Mouse (Mus musculus): ENCODE measurements around the gene Gramd2. TPM values are rescaled to one million over a fixed set of nuclear protein-coding genes. Genes with fewer than 3 reads are reported as not detected.

Gramd2 gene
- polyA plus RNA-seq, 1 experiment from 2014 or later = 3.5 TPM

DNA sequence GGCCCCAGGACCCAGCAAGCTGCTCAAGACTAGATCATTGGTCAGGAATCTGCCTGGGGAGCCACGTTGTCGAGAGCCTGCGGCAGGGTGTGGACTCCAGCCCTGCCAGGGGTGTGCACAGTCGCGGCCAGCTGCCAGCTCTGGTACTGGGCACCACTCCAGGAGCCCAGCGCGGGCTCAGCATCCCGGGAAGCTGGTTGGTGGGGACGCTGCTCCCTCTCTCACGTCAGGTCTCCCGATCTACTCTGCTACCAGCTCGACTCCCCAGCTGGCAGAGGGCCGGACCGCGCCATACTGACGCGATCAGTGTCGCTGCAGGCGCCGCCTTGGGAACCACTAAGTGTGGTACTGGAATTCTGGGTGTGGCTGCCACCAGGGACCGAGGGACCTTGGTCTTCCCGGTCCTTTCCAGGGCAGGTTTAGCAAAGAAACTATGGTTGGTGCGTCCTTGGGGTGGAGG is 11.7 kb downstream of the Gramd2 start:
- TF ChIP-seq CTCF (IDR thresholded peaks at IDR 0.05) = no peak
- H3K27me3 ChIP-seq = no peaks in the 10 kb centered on the region
- peak; percentile 60 for DNase-seq (ENCODE audit: low read depth, low spot score)
- ChIA-PET POLR2A (interaction anchor here (0.5 to 1.1 kb wide), 3 partner anchors 34 to 278 kb away, joined by 3 read pairs; no protein-coding TSS in a partner anchor), CTCF (no interaction called here)
- peak; percentile 68 for ATAC-seq
- in situ Hi-C loops (cut with MboI; ENCODE audit: low pct_unique_long_range_greater_than_20kb) = no loop called here

GRCm38 (mm10) chr9:59692145-59692544 is 12.2 kb downstream of the Gramd2 start:
- H3K27me3 ChIP-seq = no peaks in the 10 kb centered on the region
- POLR2A ChIA-PET = interaction anchor here (0.6 to 1.1 kb wide), 2 partner anchors 34 to 277 kb away, joined by 3 read pairs; no protein-coding TSS in a partner anchor
- ATAC-seq (no peak), DNase-seq (ENCODE audit: low read depth, low spot score) (no peak)
- in situ Hi-C loops (cut with MboI; ENCODE audit: low pct_unique_long_range_greater_than_20kb) = no loop called here
- CTCF ChIA-PET = no interaction called here
- TF ChIP-seq CTCF (IDR thresholded peaks at IDR 0.05) = no peak

- in situ Hi-C loops (cut with MboI; ENCODE audit: low pct_unique_long_range_greater_than_20kb) = no loop called here
- no peak for ATAC-seq
- no peaks in the 10 kb centered on the region for H3K27me3 ChIP-seq
- CTCF ChIA-PET = interaction anchor here (0.7 to 0.9 kb wide), 3 partner anchors 17 to 22 kb away, joined by 3 to 4 read pairs (median 3); no protein-coding TSS in a partner anchor
- TF ChIP-seq CTCF (IDR thresholded peaks at IDR 0.05) = no peak
- POLR2A ChIA-PET = interaction anchor here (1.2 kb wide), 1 partner anchor 39 kb away, joined by 3 read pairs; the partner anchor contains the start of gene Pkm
- no peak for DNase-seq (ENCODE audit: low read depth, low spot score)
Observed at GRCm38 (mm10) chr9:59694571-59695450, 14.9 kb downstream of the Gramd2 start.

DNA sequence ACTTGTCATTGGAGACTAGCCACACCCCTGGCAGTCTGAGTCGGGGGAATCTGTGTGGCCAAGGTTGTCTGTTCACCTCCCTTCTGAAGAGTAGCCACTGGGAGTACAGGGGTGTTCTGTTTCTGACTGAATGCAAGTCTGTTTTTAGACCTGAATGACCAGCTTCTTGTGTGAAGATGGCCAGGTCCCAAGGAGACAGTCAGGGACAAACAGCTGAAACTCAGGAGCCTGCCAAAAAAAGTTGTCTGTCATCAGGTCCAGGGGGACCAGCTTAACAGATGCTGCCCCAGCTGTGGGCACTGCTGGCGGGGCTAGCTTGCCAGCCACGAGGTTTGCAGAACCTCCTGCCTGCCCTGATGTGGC is 15.5 kb downstream of the Gramd2 start:
- no peaks in the 10 kb centered on the region for H3K27me3 ChIP-seq
- TF ChIP-seq CTCF (IDR thresholded peaks at IDR 0.05) = no peak
- no peak for ATAC-seq
- in situ Hi-C loops (cut with MboI; ENCODE audit: low pct_unique_long_range_greater_than_20kb) = no loop called here
- ChIA-PET CTCF (interaction anchor here (0.7 to 1.6 kb wide), 4 partner anchors 16 to 37 kb away, joined by 3 to 6 read pairs (median 4); no protein-coding TSS in a partner anchor), POLR2A (interaction anchor here (1.2 kb wide), 1 partner anchor 39 kb away, joined by 3 read pairs; the partner anchor contains the start of gene Pkm)
- DNase-seq (ENCODE audit: low read depth, low spot score) = no peak

GRCm38 (mm10) chr9:59696381-59696780 is 16.4 kb downstream of the Gramd2 start:
- POLR2A ChIA-PET = no interaction called here
- no peak for TF ChIP-seq CTCF (IDR thresholded peaks at IDR 0.05)
- DNase-seq (ENCODE audit: low read depth, low spot score) (no peak), ATAC-seq (no peak)
- in situ Hi-C loops (cut with MboI; ENCODE audit: low pct_unique_long_range_greater_than_20kb) = no loop called here
- no peaks in the 10 kb centered on the region for H3K27me3 ChIP-seq
- CTCF ChIA-PET = interaction anchor here (1.1 to 1.6 kb wide), 2 partner anchors 10 to 38 kb away, joined by 3 to 6 read pairs; no protein-coding TSS in a partner anchor

DNA sequence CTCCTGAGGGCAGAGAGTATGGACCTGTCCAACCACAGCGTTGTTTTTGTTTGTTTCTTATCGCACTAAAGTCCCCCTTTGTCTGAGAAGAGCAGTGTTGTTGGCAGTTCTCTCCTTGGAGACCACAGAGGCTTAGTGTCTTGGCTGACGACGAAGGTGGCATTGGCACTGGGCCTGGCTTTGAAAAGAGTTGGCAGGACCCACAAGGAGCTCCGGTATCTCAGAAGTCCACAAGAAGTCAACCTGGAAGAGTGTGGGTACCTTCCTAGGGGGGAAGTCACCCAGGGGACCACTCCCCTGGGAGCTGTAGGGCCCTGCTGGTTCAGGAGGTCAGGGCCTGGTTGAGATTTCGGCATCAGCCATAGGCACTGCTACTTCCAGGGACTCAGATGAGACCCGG is 21.1 kb downstream of the Gramd2 start:
- POLR2A ChIA-PET = interaction anchor here (1.3 kb wide), 1 partner anchor 10 kb away, joined by 5 read pairs; no protein-coding TSS in a partner anchor
- H3K27me3 ChIP-seq = no peaks in the 10 kb centered on the region
- no peak for TF ChIP-seq CTCF (IDR thresholded peaks at IDR 0.05)
- CTCF ChIA-PET = interaction anchor here (1.1 to 2.3 kb wide), 4 partner anchors 9 to 16 kb away, joined by 3 to 6 read pairs (median 3); no protein-coding TSS in a partner anchor
- ATAC-seq = no peak
- in situ Hi-C loops (cut with MboI; ENCODE audit: low pct_unique_long_range_greater_than_20kb) = loop anchor here (25.0 kb wide), 1 partner anchor 461 kb away; no protein-coding TSS in a partner anchor
- DNase-seq (ENCODE audit: low read depth, low spot score) = no peak

- in situ Hi-C loops (cut with MboI; ENCODE audit: low pct_unique_long_range_greater_than_20kb) = loop anchor here (25.0 kb wide), 1 partner anchor 459 kb away; no protein-coding TSS in a partner anchor
- H3K27me3 ChIP-seq = no peaks in the 10 kb centered on the region
- no peak for DNase-seq (ENCODE audit: low read depth, low spot score)
- ChIA-PET CTCF (no interaction called here), POLR2A (no interaction called here)
- no peak for ATAC-seq
- TF ChIP-seq CTCF (IDR thresholded peaks at IDR 0.05) = no peak
Observed at GRCm38 (mm10) chr9:59703099-59703498, 23.2 kb downstream of the Gramd2 start.

DNA sequence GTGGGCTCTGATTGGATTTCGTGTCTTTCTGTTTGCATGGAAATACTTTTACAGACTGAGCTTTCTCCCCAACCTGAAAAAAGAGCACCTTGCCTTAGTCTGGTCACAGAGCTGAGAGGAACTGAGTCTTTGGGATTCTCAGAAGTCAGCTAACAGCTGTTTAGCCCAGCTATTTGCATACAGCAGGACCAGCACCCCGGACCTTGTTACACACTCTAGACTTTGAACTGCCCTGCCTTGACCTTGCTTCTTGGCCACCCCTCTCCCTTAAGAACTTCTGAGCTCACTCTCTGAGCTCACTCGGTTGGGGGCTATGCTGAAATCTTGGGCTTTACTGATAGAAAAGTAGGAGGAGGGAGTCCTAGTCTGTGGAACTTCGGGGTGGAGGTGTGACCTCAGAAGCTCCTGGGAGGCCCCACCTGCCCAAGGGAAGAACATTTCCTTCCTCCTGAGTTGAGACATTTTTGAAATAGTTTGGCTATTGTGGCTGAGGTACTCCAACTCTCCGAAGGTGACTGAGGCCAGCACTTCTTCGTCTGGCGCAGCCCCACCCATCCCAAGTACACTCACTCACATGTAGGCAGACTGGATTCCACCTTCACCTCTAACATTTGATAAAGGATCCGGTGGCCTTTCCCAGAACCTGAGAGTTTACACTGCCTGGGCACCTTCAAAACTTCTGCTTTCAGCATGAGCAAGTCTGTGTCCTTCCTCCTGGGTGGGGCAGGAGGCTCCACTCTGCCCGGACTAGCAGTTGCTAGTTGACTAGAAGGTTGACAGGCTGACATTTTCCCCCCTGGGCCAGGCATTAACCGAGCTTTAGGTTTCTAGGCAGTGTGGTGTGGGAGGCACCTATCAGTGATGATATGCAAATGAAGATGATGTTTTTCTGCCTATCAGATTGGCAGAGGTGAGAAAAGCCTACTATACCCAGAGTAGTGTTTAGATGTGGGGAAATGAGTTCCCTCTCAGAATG is 27.2 kb downstream of the Gramd2 start:
- ATAC-seq (no peak), DNase-seq (ENCODE audit: low read depth, low spot score) (no peak)
- CTCF ChIA-PET = interaction anchor here (0.9 to 1.4 kb wide), 2 partner anchors 11 to 17 kb away, joined by 3 read pairs; no protein-coding TSS in a partner anchor
- no peaks in the 10 kb centered on the region for H3K27me3 ChIP-seq
- no peak for TF ChIP-seq CTCF (IDR thresholded peaks at IDR 0.05)
- POLR2A ChIA-PET = no interaction called here
- in situ Hi-C loops (cut with MboI; ENCODE audit: low pct_unique_long_range_greater_than_20kb) = loop anchor here (25.0 kb wide), 1 partner anchor 455 kb away; no protein-coding TSS in a partner anchor

GRCm38 (mm10) chr9:59709225-59709624 is 29.3 kb downstream of the Gramd2 start:
- no peak for TF ChIP-seq CTCF (IDR thresholded peaks at IDR 0.05)
- CTCF ChIA-PET = interaction anchor here (0.9 kb wide), 1 partner anchor 9 kb away, joined by 3 read pairs; no protein-coding TSS in a partner anchor
- DNase-seq (ENCODE audit: low read depth, low spot score) = no peak
- ATAC-seq = no peak
- H3K27me3 ChIP-seq = no peaks in the 10 kb centered on the region
- in situ Hi-C loops (cut with MboI; ENCODE audit: low pct_unique_long_range_greater_than_20kb) = loop anchor here (25.0 kb wide), 1 partner anchor 453 kb away; no protein-coding TSS in a partner anchor
- POLR2A ChIA-PET = no interaction called here

Measured in Patski (cell line).